Mouse (Mus musculus) lung, embryonic 16.5 days (tissue): ENCODE data around the gene Gal. TPM values are rescaled to one million over a fixed set of nuclear protein-coding genes. Genes with fewer than 3 reads are reported as not detected.

ENCODE experiments used
- ATAC-seq: fragments of 200-750 bp; cut with Nextera tagmentation; 2 replicates; pipeline ENCODE4 v1.8.0; 2017; ENCODE audit warnings: low read depth, mild to moderate bottlenecking, moderate library complexity
- H3K27ac ChIP-seq: fragments of 300-500 bp; sonication (generic); 2 replicates; pipeline ENCODE4 v1.5.1; 2014; ENCODE audit warnings: mild to moderate bottlenecking, control low read depth, low read length
- H3K27me3 ChIP-seq: fragments of 300-500 bp; sonication (generic); 2 replicates; pipeline ENCODE4 v1.6.1; 2014; ENCODE audit warnings: low read depth, low read length, mixed read lengths; ENCODE audit not compliant: control insufficient read depth, insufficient read depth
- H3K36me3 ChIP-seq: fragments of 300-500 bp; sonication (generic); 2 replicates; pipeline ENCODE4 v1.6.1; 2014; ENCODE audit warnings: low read length; ENCODE audit not compliant: control insufficient read depth, insufficient read depth
- H3K4me1 ChIP-seq: fragments of 300-500 bp; sonication (generic); replicated peaks from 2 replicates; pipeline ENCODE4 v1.6.1; 2014; ENCODE audit warnings: low read length, mixed read lengths; ENCODE audit not compliant: control insufficient read depth, insufficient read depth
- H3K4me2 ChIP-seq: fragments of 300-500 bp; sonication (generic); 2 replicates; pipeline ENCODE4 v1.6.1; 2014; ENCODE audit warnings: low read depth, low read length, control low read depth
- H3K4me3 ChIP-seq: fragments of 300-500 bp; sonication (generic); 2 replicates; pipeline ENCODE4 v1.5.1; 2014; ENCODE audit warnings: mild to moderate bottlenecking, low read length, control low read depth
- H3K9ac ChIP-seq: fragments of 300-500 bp; sonication (generic); 2 replicates; pipeline ENCODE4 v1.6.1; 2014; ENCODE audit warnings: low read length, control low read depth
- H3K9me3 ChIP-seq: fragments of 300-500 bp; sonication (generic); 2 replicates; pipeline ENCODE4 v1.6.1; 2016; ENCODE audit warnings: low read length; ENCODE audit not compliant: control insufficient read depth
- WGBS: fragments of 180-500 bp; shearing (Covaris S2); extraction: QIAGEN DNeasy Blood & Tissue Kit; methylation state at CpG from one replicate; pipeline ENCODE4 v1.1.7; 2014; 5-methylcytosine and 5-hydroxymethylcytosine counted together
- polyA plus RNA-seq: library from polyadenylated mRNA; unstranded; fragments of >200 nt; fragmentation: Nextera tagmentation; extraction: Ambion mirVana; gene quantifications from 2 replicates; pipeline ENCODE4 v1.2.1, GENCODE M21; 2015

Gene Gal
- polyA plus RNA-seq, 1 experiment from 2014 or later = 1.3 TPM

DNA sequence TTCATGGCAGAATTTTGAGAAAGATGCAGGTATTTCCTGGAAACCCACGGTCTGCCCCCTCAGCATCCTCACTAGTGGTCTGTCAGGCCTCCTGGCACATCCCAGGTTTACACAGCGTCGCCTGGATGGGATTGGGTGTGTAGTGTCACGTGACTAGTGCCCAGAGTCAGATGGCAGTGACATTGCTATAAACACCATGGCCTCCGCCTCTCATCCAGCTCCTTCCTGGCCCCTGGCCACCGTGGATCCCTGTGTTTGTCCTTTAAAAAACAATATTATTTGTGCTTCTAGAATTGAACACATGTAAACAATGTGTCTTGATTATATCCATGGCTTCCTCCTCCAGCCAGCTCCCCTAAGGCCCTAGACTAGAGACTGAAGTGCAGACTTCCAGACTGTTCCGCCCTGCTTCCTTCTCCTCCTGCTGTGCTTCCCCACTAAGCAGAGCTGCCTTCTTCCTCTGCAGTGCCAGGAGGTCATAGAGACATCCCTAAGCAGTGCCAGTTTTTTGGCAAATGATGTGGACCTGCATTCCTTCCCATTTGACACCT is 38.3 kb downstream of the Gal start:
- Histone ChIP-seq H3K36me3 (peaks cover 17% of the 10 kb centered on the region), H3K4me1 (no peaks in the 10 kb centered on the region), H3K9me3 (no peaks in the 10 kb centered on the region), H3K4me3 (no peak overlapping the region), H3K27me3 (no peaks in the 10 kb centered on the region), H3K9ac (no peak overlapping the region), H3K27ac (no peak overlapping the region), H3K4me2 (no peak overlapping the region)
- 48% methylated on average over 7 of the region's 7 CpGs for WGBS
- ATAC-seq = peak; percentile 61

DNA sequence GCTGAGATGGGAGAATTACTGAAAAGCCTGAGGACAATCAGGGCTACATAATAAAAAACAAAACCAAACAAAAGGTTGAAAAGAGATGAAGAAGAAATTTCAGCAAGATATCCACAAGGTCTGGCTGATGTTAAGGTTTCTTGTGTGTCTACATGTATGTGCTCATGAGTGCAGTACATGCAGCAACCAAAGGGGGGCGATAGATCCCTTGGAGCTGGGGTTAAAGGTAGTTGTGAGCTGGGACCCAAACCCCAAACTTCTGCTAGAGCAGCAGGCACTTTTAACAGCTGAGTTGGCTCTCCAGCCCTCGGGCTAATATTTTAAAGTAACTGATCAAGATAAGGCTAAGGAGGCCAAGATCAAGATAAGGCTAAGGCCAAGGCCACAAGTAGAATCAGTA is 40.3 kb downstream of the Gal start:
- 37% methylated on average over 2 of the region's 2 CpGs for WGBS

DNA sequence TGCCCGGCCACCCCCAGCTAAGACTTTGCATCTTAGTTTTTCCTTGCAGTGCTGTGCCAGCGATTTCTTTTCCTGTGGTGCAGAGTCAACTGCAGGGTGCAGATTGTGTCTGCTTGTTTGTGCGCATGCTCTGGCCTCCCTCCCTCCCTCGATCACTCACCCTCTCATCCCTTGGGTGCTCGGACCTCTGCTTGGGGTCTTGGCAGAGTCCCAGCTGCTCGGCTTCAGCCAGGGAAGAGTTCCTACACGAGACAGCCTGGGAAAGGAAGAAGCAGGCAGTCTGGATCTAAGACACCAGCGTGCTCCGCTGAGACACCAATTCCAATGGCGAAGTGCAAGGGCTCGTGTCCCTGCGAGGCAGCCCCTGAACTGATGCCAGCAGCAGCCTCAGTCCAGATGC is 41.0 kb downstream of the Gal start:
- no peaks in the 10 kb centered on the region for H3K4me1 ChIP-seq
- no peak overlapping the region for H3K4me2 ChIP-seq
- peaks cover 20% of the 10 kb centered on the region for H3K36me3 ChIP-seq
- no peak overlapping the region for H3K4me3 ChIP-seq
- no peaks in the 10 kb centered on the region for H3K9me3 ChIP-seq
- no peak overlapping the region for H3K9ac ChIP-seq
- WGBS = 66% methylated on average over 12 of the region's 12 CpGs
- no peaks in the 10 kb centered on the region for H3K27me3 ChIP-seq
- no peak; the same call in 1 of the 2 replicates for ATAC-seq
- no peak overlapping the region for H3K27ac ChIP-seq

More for the DNA sequence above, 40.3 kb downstream of the Gal start:
- Histone ChIP-seq H3K27me3 (no peaks in the 10 kb centered on the region), H3K4me2 (no peak overlapping the region), H3K4me3 (no peak overlapping the region), H3K27ac (no peak overlapping the region), H3K36me3 (peaks cover 14% of the 10 kb centered on the region), H3K4me1 (no peaks in the 10 kb centered on the region), H3K9ac (no peak overlapping the region), H3K9me3 (no peaks in the 10 kb centered on the region)
- no peak for ATAC-seq

DNA sequence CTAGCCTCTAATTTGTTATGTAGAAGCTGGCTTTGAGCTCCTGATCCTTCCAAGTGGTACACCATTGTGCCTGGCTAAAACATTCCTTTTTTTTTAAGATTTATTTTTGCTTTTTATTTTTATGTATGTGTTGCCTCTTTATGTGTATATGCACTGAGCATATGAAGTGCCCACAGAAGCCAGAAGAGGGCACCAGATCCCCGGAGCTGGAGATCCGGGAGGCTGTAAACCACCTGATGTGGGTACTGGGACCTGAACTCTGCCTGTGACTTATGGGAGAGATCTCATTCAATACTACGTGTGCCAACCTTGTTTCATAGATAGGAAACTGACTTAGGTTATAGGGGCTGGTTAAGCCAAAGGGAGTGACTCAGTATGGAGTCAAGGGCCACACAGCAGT is 46.1 kb downstream of the Gal start:
- no peak for ATAC-seq
- no peak overlapping the region for H3K9ac ChIP-seq
- H3K27ac ChIP-seq = no peak overlapping the region
- H3K27me3 ChIP-seq = no peaks in the 10 kb centered on the region
- 86% methylated on average over 3 of the region's 3 CpGs for WGBS
- H3K9me3 ChIP-seq = no peaks in the 10 kb centered on the region
- H3K4me2 ChIP-seq = no peak overlapping the region
- peaks cover 26% of the 10 kb centered on the region for H3K36me3 ChIP-seq
- no peak overlapping the region for H3K4me3 ChIP-seq
- no peaks in the 10 kb centered on the region for H3K4me1 ChIP-seq

DNA sequence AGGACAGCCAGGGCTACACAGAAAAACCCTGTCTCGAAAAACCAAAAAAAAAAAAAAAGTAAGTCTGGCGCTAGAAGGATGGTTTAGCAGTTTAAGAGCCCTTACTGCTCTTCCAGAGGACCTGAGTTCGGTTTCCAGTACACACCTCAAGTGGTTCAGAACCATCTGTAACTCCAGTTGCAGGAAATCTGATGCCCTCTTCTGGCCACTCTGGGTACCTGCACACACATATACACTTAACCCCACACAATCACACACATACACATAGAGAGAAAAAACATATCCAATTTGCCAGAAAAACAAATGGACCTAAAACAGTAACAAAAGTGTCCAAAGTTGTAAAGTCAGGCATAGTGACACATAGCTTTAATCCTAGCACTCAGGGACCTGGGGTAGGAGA is 49.3 kb downstream of the Gal start:
- Histone ChIP-seq H3K36me3 (peaks cover 24% of the 10 kb centered on the region), H3K4me3 (no peak overlapping the region), H3K27ac (no peak overlapping the region), H3K9me3 (no peaks in the 10 kb centered on the region), H3K27me3 (no peaks in the 10 kb centered on the region), H3K4me2 (no peak overlapping the region), H3K9ac (no peak overlapping the region), H3K4me1 (no peaks in the 10 kb centered on the region)
- no peak for ATAC-seq
- WGBS = 92% methylated on average over 3 of the region's 3 CpGs

DNA sequence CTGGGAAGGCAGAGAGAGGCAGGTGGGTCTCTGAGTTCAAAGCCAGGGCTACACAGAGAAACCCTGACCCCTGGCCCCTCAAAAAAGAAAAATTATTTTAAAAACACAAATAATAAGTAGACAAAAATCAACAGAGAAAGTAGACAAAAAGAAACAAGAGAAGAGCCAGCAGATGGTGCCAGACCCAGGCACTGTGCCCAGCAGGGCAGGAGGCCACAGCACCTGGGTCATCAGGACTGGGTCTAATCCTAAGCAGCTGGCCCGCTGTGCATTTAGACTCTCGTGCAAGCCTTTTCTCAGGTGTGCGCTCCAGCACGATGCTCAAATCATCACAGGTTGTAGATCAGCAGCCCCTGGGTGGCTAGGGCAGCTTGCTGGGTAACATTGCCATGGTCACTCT is 50.8 kb downstream of the Gal start:
- no peak overlapping the region for H3K4me2 ChIP-seq
- H3K9me3 ChIP-seq = no peaks in the 10 kb centered on the region
- no peaks in the 10 kb centered on the region for H3K4me1 ChIP-seq
- no peak overlapping the region for H3K27ac ChIP-seq
- 77% methylated on average over 4 of the region's 4 CpGs for WGBS
- no peak overlapping the region for H3K4me3 ChIP-seq
- peaks cover 16% of the 10 kb centered on the region for H3K36me3 ChIP-seq
- ATAC-seq = no peak
- H3K27me3 ChIP-seq = no peaks in the 10 kb centered on the region
- H3K9ac ChIP-seq = no peak overlapping the region

Other genes with a start within 250 kb of the Gal start
- 106 and 110 TPM in 2 replicates for gene Mrpl21, start 131.6 kb downstream of the Gal start, polyA plus RNA-seq
- 9.3 and 9.9 TPM in 2 replicates for gene Ighmbp2, start 131.5 kb downstream of the Gal start, polyA plus RNA-seq
- 25.2 and 26.8 TPM in 2 replicates for gene Cpt1a, start 92.2 kb downstream of the Gal start, polyA plus RNA-seq
- gene Tesmin, start 25.7 kb downstream of the Gal start, polyA plus RNA-seq = 0.40 and 0.51 TPM in 2 replicates
- gene Ppp6r3, start 161.2 kb upstream of the Gal start, polyA plus RNA-seq = 65.0 and 66.2 TPM in 2 replicates